Comparison of ENCODE assay signal across 20 mouse cellular contexts in genomic region chr14:84532397-84532796, GRCm38 (mm10).
A peak's percentile ranks its signal among the peaks of the same experiment; 100 is the strongest.
DNase-seq lines count a peak whose midpoint lies in the region; ATAC-seq and TF ChIP-seq lines count a peak whose summit lies in the region.
"Had no signal": no experiment of that assay in that cellular context is flagged by ENCODE, and none has a peak within 500 bp of the region (broad histone marks: within the 10 kb centered on the region; RNA-seq: fewer than 3 reads in every experiment).

No protein-coding gene starts in this region.

- TF ChIP-seq CTCF in kidney, postnatal 0 days (IDR thresholded peaks at IDR 0.05; ENCODE audit: low read depth): no peak

- H3K27me3 ChIP-seq in forebrain, embryonic 11.5 days (ENCODE audit: control insufficient read depth, insufficient read depth, low read length): no peaks in the 10 kb centered on the region
- no peaks in the 10 kb centered on the region for H3K27me3 ChIP-seq in forebrain, embryonic 16.5 days (replicated peaks; ENCODE audit: control insufficient read depth, insufficient read depth, low read length)
- no peaks in the 10 kb centered on the region for H3K27me3 ChIP-seq in kidney, postnatal 0 days (ENCODE audit: insufficient read depth, low read length)
- no peaks in the 10 kb centered on the region for H3K27me3 ChIP-seq in embryonic facial prominence, embryonic 14.5 days (replicated peaks; ENCODE audit: control insufficient read depth, insufficient read depth, low read length)
- H3K27me3 ChIP-seq: embryonic facial prominence, embryonic 13.5 days; forebrain, embryonic 13.5 days; heart, embryonic 12.5 days; hindbrain, embryonic 15.5 days had no signal

- H3K27ac ChIP-seq in forebrain, embryonic 11.5 days (ENCODE audit: low read depth, low read length): no peak overlapping the region
- no peak overlapping the region for H3K27ac ChIP-seq in forebrain, embryonic 16.5 days (ENCODE audit: low read length)
- H3K27ac ChIP-seq in kidney, postnatal 0 days: no peak overlapping the region
- H3K27ac ChIP-seq in embryonic facial prominence, embryonic 14.5 days (replicated peaks; ENCODE audit: low read depth, low read length): no peak overlapping the region
- H3K27ac ChIP-seq: embryonic facial prominence, embryonic 13.5 days; forebrain, embryonic 13.5 days; hindbrain, embryonic 15.5 days had no signal

- 13% methylated on average over 2 of the region's 2 CpGs for WGBS in forebrain, embryonic 11.5 days
- 7% methylated on average over 2 of the region's 2 CpGs for WGBS in forebrain, embryonic 16.5 days
- WGBS in kidney, postnatal 0 days: 35% methylated on average over 2 of the region's 2 CpGs
- WGBS in embryonic facial prominence, embryonic 14.5 days: 27% methylated on average over 2 of the region's 2 CpGs

- no peak overlapping the region for H3K4me3 ChIP-seq in forebrain, embryonic 11.5 days (ENCODE audit: low read depth, low read length)
- no peak overlapping the region for H3K4me3 ChIP-seq in forebrain, embryonic 16.5 days (replicated peaks; ENCODE audit: low read length)
- no peak overlapping the region for H3K4me3 ChIP-seq in kidney, postnatal 0 days (replicated peaks; ENCODE audit: low read depth, low read length)
- no peak overlapping the region for H3K4me3 ChIP-seq in embryonic facial prominence, embryonic 14.5 days (ENCODE audit: low read depth, low read length)
- H3K4me3 ChIP-seq: embryonic facial prominence, embryonic 13.5 days; erythroblast, embryonic 14.5 days; forebrain, embryonic 13.5 days; heart, embryonic 12.5 days; hindbrain, embryonic 15.5 days had no signal

- H3K4me2 ChIP-seq in forebrain, embryonic 11.5 days (ENCODE audit: low read depth, low read length, severe bottlenecking): no peak overlapping the region
- no peak overlapping the region for H3K4me2 ChIP-seq in forebrain, embryonic 16.5 days (ENCODE audit: low read length)
- H3K4me2 ChIP-seq in kidney, postnatal 0 days (ENCODE audit: low read length): no peak overlapping the region
- no peak overlapping the region for H3K4me2 ChIP-seq in embryonic facial prominence, embryonic 14.5 days (ENCODE audit: low read depth, low read length)
- H3K4me2 ChIP-seq: embryonic facial prominence, embryonic 13.5 days; forebrain, embryonic 13.5 days; heart, embryonic 12.5 days; hindbrain, embryonic 15.5 days had no signal

- H3K4me1 ChIP-seq in forebrain, embryonic 11.5 days (replicated peaks; ENCODE audit: control insufficient read depth, insufficient read depth, low read length): no peaks in the 10 kb centered on the region
- peaks cover 3% of the 10 kb centered on the region; the same call in 1 of the 2 replicates for H3K4me1 ChIP-seq in forebrain, embryonic 16.5 days (replicated peaks; ENCODE audit: control insufficient read depth, insufficient read depth, low read length)
- H3K4me1 ChIP-seq in kidney, postnatal 0 days (replicated peaks; ENCODE audit: insufficient read depth, low read length): no peaks in the 10 kb centered on the region
- H3K4me1 ChIP-seq in embryonic facial prominence, embryonic 14.5 days (ENCODE audit: control insufficient read depth, insufficient read depth, low read length): no peaks in the 10 kb centered on the region
- H3K4me1 ChIP-seq: embryonic facial prominence, embryonic 13.5 days; heart, embryonic 12.5 days; hindbrain, embryonic 15.5 days had no signal

- ATAC-seq in forebrain, embryonic 11.5 days (replicated peaks; ENCODE audit: low FRiP score): peak; percentile 63
- no peak for ATAC-seq in forebrain, embryonic 16.5 days
- ATAC-seq in kidney, postnatal 0 days (replicated peaks; ENCODE audit: low FRiP score, low read depth): no peak
- peak; percentile 91; the same call in 1 of the 2 replicates for ATAC-seq in embryonic facial prominence, embryonic 14.5 days (ENCODE audit: low read depth)
- ATAC-seq: forebrain, embryonic 13.5 days; intestine, embryonic 16.5 days had no signal

- no peak for DNase-seq in forebrain, embryonic 11.5 days (ENCODE audit: low spot score)
- DNase-seq in kidney, postnatal 0 days (ENCODE audit: low spot score): peak; percentile 9
- no peak for DNase-seq in kidney, postnatal 4 days
- peak; percentile 35 for DNase-seq in embryonic facial prominence, embryonic 14.5 days (ENCODE audit: low spot score)
- DNase-seq in retina, embryonic 14.5 days (ENCODE audit: low spot score): peak; percentile 75
- no peak for DNase-seq in thymus, postnatal 14 days
- DNase-seq: adrenal gland, adult 8-10 months; cerebellum, adult 11 months; cerebellum, adult 8-10 months; cerebellum, postnatal 14 days; gastrocnemius, postnatal 14 days; heart, postnatal 36 days; kidney, adult 2 months had no signal

- H3K9me3 ChIP-seq in forebrain, embryonic 11.5 days (ENCODE audit: control insufficient read depth, low read length): no peaks in the 10 kb centered on the region
- H3K9me3 ChIP-seq in forebrain, embryonic 16.5 days (ENCODE audit: control insufficient read depth, low read length): no peaks in the 10 kb centered on the region
- no peaks in the 10 kb centered on the region for H3K9me3 ChIP-seq in kidney, postnatal 0 days (replicated peaks; ENCODE audit: low read length)
- no peaks in the 10 kb centered on the region for H3K9me3 ChIP-seq in embryonic facial prominence, embryonic 14.5 days (ENCODE audit: control insufficient read depth, low read length)
- H3K9me3 ChIP-seq: embryonic facial prominence, embryonic 13.5 days; forebrain, embryonic 13.5 days; heart, embryonic 12.5 days; hindbrain, embryonic 15.5 days had no signal

- H3K9ac ChIP-seq in forebrain, embryonic 11.5 days (ENCODE audit: low read length): no peak overlapping the region
- no peak overlapping the region for H3K9ac ChIP-seq in forebrain, embryonic 16.5 days (replicated peaks; ENCODE audit: low read depth, low read length)
- H3K9ac ChIP-seq in kidney, postnatal 0 days (ENCODE audit: low read depth, low read length): no peak overlapping the region
- H3K9ac ChIP-seq in embryonic facial prominence, embryonic 14.5 days (ENCODE audit: low read depth, low read length): no peak overlapping the region
- H3K9ac ChIP-seq: embryonic facial prominence, embryonic 13.5 days; forebrain, embryonic 13.5 days; heart, embryonic 12.5 days; hindbrain, embryonic 15.5 days had no signal

- no peaks in the 10 kb centered on the region for H3K36me3 ChIP-seq in forebrain, embryonic 11.5 days (ENCODE audit: control insufficient read depth, insufficient read depth, low read length)
- H3K36me3 ChIP-seq in forebrain, embryonic 16.5 days (ENCODE audit: control insufficient read depth, insufficient read depth): no peaks in the 10 kb centered on the region; the same call in 1 of the 2 replicates
- H3K36me3 ChIP-seq in kidney, postnatal 0 days (ENCODE audit: insufficient read depth, low read length): no peaks in the 10 kb centered on the region
- no peaks in the 10 kb centered on the region for H3K36me3 ChIP-seq in embryonic facial prominence, embryonic 14.5 days (ENCODE audit: control insufficient read depth, insufficient read depth, low read length)
- H3K36me3 ChIP-seq: heart, embryonic 12.5 days had no signal

Comparison
In these comparisons a context has a peak if more than half of its experiments do, and no peak if none do; other contexts are left out.
1. ATAC-seq: peak in forebrain, embryonic 11.5 days (single experiment) and embryonic facial prominence, embryonic 14.5 days (single experiment); none in forebrain, embryonic 16.5 days (single experiment) and kidney, postnatal 0 days (single experiment).
2. DNase-seq: peak in kidney, postnatal 0 days (single experiment), embryonic facial prominence, embryonic 14.5 days (single experiment) and retina, embryonic 14.5 days (single experiment); none in forebrain, embryonic 11.5 days (single experiment), kidney, postnatal 4 days (0 of 2) and thymus, postnatal 14 days (single experiment).